Mouse (Mus musculus) CD4-positive helper T cell, adult 2 months (primary cell): ENCODE data around the gene Olfr1457.

Source experiments
- DNase-seq: peaks from one replicate; pipeline ENCODE4 v3.0.0-alpha.2; 2012; ENCODE audit warnings: low read depth, missing footprints, low spot score

Gene Olfr1457

DNA sequence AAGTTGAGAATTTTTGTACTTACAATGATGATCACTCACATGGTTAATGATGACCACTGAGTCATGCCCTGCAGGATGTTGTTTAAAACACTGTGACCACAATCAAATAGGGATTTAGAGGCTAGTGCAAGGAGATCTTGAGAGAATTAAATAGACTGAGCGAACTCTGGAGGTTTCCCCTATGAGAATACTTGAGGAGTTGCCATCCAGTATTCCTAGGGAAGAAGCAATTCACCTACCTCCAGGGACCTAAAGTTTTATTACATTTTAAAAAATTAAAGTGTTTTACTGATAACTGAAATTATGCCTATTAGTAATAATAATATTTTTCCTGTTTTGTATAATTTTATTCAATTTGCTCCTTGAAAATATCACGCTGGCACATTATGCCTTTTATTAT is at the start of gene Olfr1457:
Olfr1457 (minus strand) TSS at position 101 of the 400 bp plus-strand sequence.
- DNase-seq: no peak

DNA sequence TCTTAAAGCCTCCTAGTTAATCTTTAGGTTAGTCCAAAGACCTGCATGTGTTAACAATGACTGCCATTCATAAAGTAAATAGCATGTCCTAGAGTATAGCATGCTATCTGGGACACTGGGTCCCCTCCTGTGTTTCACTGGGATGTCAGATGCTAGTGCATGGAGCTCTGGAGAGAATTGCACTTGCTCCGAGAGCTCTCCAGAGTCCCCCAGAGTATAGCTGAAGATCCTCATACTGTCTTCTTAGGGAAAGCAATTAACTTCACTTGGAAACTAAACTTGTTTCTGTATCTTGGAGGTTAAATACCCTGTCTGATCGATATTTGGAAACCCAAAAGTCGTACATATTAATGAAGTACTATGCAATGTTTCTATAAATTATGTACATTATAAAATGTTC is 9.0 kb upstream of the Olfr1457 start, which contains the start of gene Olfr1458:
Olfr1458 (minus strand) TSS at position 101 of the 400 bp plus-strand sequence.
- DNase-seq: no peak

DNA sequence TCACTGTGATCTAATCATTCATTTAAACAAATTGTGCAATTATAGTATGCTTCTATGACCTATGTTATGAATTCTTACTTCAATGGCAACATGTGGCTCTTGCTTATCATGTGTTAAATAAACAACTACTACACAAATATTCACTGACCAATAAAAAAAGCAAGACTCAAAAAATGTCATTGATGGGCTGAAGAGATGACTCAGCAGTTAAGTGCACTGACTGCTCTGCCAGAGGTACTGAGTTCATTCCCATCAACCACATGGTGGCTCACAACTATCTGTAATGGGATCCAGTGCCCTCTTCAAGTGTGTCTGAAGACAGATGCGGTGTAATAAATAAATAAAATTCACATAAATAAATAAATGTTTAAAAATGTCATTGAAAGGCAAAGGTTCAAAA is 3.8 kb downstream of the Olfr1457 start:
- DNase-seq: no peak

DNA sequence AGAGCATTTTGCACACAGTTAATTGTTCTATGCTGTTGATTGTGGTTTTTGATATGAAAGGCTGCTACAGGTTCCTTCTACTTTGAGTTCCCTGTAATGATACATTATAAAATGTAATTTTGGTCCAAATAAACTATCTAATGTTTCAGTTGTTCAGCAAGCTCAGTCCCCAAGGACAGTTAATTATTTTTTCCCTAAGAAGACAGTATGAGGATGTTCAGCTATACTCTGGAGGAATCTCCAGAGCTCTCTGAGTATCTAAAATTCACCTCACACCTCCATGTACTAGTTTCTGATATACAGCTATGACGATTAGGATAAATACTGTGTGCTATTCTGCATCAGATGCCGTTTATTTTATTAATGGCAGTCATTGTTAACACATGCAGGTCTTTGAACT is 37.4 kb downstream of the Olfr1457 start, which contains the start of gene Olfr1454:
Olfr1454 (plus strand) TSS at position 301 of the 400 bp plus-strand sequence.
- no peak for DNase-seq
